Mouse (Mus musculus) erythroblast, embryonic 14.5 days (primary cell): ENCODE measurements around the gene Uaca. TPM values are rescaled to one million over a fixed set of nuclear protein-coding genes. Genes with fewer than 3 reads are reported as not detected.

Experiments
- H3K27me3 ChIP-seq: 2 replicates; pipeline ENCODE4 v1.6.1; 2012; ENCODE audit warnings: inconsistent platforms; ENCODE audit not compliant: control insufficient read depth
- H3K36me3 ChIP-seq: 2 replicates; pipeline ENCODE4 v1.6.1; 2012; ENCODE audit warnings: mild to moderate bottlenecking, inconsistent platforms; ENCODE audit not compliant: control insufficient read depth
- H3K4me1 ChIP-seq: 2 replicates; pipeline ENCODE4 v1.6.1; 2012; ENCODE audit warnings: inconsistent platforms; ENCODE audit not compliant: control insufficient read depth
- H3K4me3 ChIP-seq: replicated peaks from 2 replicates; pipeline ENCODE3; 2012; ENCODE audit warnings: moderate library complexity, mild to moderate bottlenecking, inconsistent platforms
- H3K9me3 ChIP-seq: 2 replicates; pipeline ENCODE4 v1.6.1; 2012; ENCODE audit warnings: low read length, inconsistent platforms, mixed read lengths; ENCODE audit not compliant: control insufficient read depth
- GATA1 ChIP-seq: IDR thresholded peaks from 2 replicates; pipeline ENCODE4 v1.6.1; 2012; ENCODE audit warnings: low read length, inconsistent platforms, mixed read lengths
- TAL1 ChIP-seq: IDR thresholded peaks from 3 replicates; pipeline ENCODE4 v1.6.1; 2012; ENCODE audit warnings: low read length, inconsistent platforms, mixed read lengths
- polyA plus RNA-seq: library from polyadenylated mRNA; stranded (reverse); fragments of >175 nt; gene quantifications from 2 replicates; pipeline ENCODE4 v1.2.3, GENCODE M21; 2012

The Uaca gene
- polyA plus RNA-seq, 1 experiment: not detected

DNA sequence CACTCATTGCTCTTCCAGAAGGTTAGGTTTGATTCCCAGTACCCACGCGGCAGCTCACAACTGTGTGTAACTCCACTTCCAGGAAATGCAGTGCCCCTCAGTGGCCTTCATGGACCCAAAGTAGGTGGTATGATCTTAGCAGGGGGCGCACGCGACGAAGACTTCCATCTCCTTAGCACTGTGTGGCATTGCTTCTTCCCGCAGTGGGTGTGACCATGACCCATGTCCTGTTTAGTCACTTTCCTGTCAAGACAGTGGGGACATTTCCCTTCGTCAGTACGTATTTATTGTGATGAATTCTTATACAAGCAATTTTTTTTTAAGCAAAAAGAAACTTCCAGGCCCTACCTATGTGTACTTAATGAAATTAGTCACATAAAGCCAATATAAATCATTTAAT lies 70.3 kb downstream of the Uaca start:
- no peak for TF ChIP-seq TAL1
- TF ChIP-seq GATA1: no peak
- Histone ChIP-seq H3K9me3 (no peaks in the 10 kb centered on the region), H3K4me3 (no peak overlapping the region), H3K27me3 (no peaks in the 10 kb centered on the region), H3K4me1 (no peaks in the 10 kb centered on the region), H3K36me3 (no peaks in the 10 kb centered on the region; the same call in 1 of the 2 replicates)

DNA sequence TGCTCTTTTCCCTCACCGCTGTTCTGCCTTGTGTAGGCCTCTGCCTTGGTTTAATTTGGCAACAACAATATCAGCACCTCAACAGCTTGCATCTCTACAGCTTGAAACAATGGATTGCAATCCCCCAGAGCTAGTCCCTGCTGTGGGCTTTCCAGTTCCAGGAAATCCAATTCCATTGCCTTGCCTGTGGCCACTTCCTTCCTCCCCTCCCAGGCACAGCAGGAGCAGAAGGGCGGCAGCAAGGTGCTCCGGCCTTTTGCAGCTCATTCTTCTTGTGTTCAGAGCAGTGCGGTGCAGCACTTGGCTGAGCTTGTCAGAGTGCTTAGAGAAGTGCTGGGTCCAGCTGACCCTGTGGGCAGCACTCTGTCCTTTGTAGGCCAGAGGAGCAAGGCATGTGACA lies 71.5 kb downstream of the Uaca start:
- Histone ChIP-seq H3K9me3 (no peaks in the 10 kb centered on the region), H3K4me1 (no peaks in the 10 kb centered on the region), H3K4me3 (no peak overlapping the region), H3K27me3 (no peaks in the 10 kb centered on the region), H3K36me3 (no peaks in the 10 kb centered on the region; the same call in 1 of the 2 replicates)
- no peak for TF ChIP-seq GATA1
- no peak for TF ChIP-seq TAL1

DNA sequence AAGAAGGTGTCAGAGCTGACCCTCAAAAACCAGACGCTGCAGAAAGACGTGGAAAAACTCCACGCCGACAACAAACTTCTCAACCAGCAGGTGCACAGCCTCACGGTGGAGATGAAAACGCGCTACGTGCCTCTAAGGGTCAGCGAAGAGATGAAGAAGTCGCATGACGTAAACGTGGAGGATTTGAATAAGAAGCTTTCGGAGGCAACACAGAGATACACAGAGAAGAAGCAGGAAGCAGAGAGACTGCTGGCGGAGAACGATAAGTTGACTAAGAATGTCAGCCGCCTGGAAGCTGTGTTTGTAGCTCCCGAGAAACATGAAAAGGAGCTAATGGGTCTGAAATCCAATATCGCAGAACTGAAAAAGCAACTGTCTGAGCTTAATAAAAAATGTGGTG lies 76.1 kb downstream of the Uaca start:
- TF ChIP-seq GATA1 (no peak), TAL1 (no peak)
- H3K27me3 ChIP-seq: no peaks in the 10 kb centered on the region
- H3K9me3 ChIP-seq: no peaks in the 10 kb centered on the region
- no peaks in the 10 kb centered on the region for H3K4me1 ChIP-seq
- H3K36me3 ChIP-seq: no peaks in the 10 kb centered on the region
- no peak overlapping the region for H3K4me3 ChIP-seq

DNA sequence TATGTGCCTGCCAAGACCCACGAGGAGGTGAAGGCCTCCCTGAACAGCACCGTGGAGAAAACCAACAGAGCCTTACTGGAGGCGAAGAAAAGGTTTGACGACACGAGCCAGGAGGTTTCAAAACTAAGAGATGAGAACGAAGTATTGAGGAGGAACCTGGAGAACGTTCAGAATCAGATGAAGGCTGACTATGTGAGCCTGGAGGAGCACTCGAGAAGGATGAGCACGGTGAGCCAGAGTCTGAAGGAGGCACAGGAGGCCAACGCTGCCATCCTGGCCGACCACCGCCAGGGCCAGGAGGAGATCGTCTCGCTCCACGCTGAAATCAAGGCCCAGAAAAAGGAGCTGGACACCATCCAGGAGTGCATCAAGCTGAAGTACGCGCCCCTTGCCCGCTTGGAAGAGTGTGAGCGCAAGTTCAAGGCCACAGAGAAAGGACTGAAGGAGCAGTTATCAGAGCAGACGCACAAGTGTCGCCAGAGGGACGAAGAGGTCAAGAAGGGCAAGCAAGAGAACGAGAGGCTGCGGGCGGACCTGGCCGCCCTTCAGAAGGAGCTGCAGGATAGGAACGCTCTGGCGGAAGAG lies 76.7 kb downstream of the Uaca start:
- Histone ChIP-seq H3K27me3 (no peaks in the 10 kb centered on the region), H3K4me1 (no peaks in the 10 kb centered on the region), H3K9me3 (no peaks in the 10 kb centered on the region), H3K36me3 (no peaks in the 10 kb centered on the region), H3K4me3 (no peak overlapping the region)
- TF ChIP-seq GATA1 (no peak), TAL1 (no peak)

DNA sequence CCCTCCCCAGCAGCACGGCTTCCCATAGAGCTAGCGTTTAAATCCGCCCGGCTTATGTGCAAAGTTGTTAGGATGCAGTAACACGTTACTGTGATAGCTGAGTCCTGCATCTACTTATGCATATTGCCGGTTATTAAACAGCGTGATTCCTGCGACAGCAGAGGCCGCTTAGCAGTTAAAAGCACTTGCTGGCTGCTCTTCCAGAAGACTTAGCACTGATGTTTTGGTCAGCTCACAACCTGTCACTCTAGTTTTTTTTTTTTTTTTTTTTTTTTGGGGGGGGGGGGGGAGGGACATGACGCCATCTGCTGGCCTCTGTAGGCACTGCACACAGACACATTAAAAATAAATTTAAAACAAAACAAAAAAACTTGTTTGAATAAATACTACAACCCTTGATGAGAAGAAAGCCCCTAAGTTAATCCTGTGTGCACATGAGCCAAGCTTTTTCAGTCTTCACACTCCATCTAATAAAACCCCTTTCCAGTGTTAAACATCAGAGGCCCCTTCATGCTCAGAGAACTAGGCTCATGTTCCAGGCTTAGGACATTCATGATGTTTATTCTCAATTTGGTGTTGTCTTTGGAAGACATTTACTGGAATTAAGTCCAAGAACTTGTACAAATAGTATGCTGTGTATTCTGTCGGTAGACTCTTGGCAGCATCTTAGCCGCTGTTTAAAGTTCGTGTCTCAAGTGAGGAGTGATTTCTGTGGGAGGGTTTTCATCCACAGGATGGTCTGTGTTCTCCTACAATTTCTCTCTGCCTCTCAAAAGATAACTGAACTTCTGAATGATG lies 79.1 kb downstream of the Uaca start:
- TF ChIP-seq GATA1 (no peak), TAL1 (no peak)
- Histone ChIP-seq H3K9me3 (no peaks in the 10 kb centered on the region; the same call in 1 of the 2 replicates), H3K4me3 (no peak overlapping the region), H3K36me3 (no peaks in the 10 kb centered on the region), H3K4me1 (no peaks in the 10 kb centered on the region), H3K27me3 (no peaks in the 10 kb centered on the region)

DNA sequence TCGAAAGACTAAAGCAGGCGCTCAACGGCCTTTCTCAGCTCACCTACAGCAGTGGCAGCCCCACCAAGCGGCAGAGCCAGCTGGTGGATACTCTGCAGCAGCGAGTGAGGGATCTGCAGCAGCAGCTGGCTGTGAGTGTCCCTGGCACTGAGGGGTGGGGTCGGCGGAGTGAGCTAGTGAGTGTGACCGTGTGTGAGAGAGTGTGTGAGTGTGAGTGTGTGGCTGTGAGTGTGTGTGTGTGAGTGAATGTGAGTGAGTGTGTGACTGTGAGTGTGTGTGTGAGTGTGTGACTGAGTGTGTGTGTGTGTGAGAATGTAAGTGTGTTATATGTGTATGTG lies 79.7 kb downstream of the Uaca start:
- no peaks in the 10 kb centered on the region for H3K4me1 ChIP-seq
- TF ChIP-seq GATA1 (no peak), TAL1 (no peak)
- H3K27me3 ChIP-seq: no peaks in the 10 kb centered on the region
- H3K9me3 ChIP-seq: no peaks in the 10 kb centered on the region; the same call in 1 of the 2 replicates
- no peak overlapping the region for H3K4me3 ChIP-seq
- no peaks in the 10 kb centered on the region for H3K36me3 ChIP-seq

DNA sequence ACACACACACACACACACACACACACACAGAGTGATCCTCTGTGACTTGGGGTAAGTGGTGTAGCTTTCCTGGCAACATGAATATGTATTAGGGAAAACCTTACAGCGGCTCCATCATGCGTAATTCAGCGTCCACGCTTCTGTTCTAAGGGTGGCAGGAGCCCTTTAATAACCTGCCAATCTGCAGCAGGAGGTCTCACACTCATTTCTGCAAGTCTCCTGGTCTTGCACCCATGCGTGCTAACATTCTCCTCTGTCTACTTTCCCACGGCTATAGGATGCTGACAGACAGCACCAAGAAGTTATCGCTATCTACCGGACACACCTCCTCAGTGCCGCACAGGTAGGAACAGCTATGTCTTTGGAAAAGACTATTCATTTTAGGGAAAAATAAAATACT lies 81.7 kb downstream of the Uaca start:
- H3K4me1 ChIP-seq: no peaks in the 10 kb centered on the region
- H3K9me3 ChIP-seq: no peaks in the 10 kb centered on the region; the same call in 1 of the 2 replicates
- no peak overlapping the region for H3K4me3 ChIP-seq
- H3K36me3 ChIP-seq: no peaks in the 10 kb centered on the region
- no peaks in the 10 kb centered on the region for H3K27me3 ChIP-seq
- TF ChIP-seq GATA1: no peak

DNA sequence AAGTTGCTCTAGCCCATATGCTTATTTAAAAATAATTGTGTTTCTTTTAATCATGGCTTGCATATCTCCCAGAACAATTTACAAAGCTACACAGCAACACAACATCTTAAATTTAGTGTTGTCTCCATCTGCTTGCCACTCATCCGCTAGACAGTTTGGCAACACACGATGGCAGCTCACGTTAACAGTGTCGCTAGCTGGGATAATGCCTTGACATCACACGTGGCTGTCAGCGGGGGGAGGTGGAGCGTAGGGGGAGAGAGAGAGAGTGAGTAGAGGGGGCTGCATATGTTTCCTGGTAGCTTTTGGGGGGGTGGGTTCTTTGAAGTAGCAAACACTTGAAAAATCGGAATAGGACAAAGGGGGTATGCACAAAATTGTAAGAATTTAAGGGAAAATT lies 82.2 kb downstream of the Uaca start:
- H3K27me3 ChIP-seq: no peaks in the 10 kb centered on the region
- no peaks in the 10 kb centered on the region for H3K4me1 ChIP-seq
- no peaks in the 10 kb centered on the region; the same call in 1 of the 2 replicates for H3K9me3 ChIP-seq
- TF ChIP-seq TAL1 (no peak), GATA1 (no peak)
- no peak overlapping the region for H3K4me3 ChIP-seq
- H3K36me3 ChIP-seq: no peaks in the 10 kb centered on the region

DNA sequence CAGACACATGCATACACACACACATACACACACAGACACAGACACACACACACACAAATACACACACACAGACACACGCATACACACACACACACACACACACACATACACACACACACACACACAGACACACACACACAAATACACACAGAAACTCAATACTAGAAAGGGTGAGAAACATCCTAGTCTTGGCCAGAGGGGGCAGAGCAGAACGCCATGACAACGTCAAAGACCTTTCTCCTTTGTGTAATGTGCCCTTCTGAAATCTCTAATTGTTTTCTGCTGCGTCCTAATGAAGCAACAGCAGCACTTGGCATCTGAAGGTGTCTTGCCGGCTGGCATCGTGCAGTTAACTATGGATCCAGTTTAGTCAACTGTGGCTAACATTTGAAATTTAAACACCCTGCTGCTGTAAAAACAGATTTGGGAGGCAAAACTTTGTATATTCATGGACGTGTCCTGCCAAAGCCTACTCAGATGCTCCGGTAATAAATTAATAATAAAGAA lies 83.8 kb downstream of the Uaca start:
- no peak overlapping the region for H3K4me3 ChIP-seq
- H3K4me1 ChIP-seq: no peaks in the 10 kb centered on the region
- no peaks in the 10 kb centered on the region for H3K27me3 ChIP-seq
- H3K9me3 ChIP-seq: no peaks in the 10 kb centered on the region; the same call in 1 of the 2 replicates
- no peaks in the 10 kb centered on the region for H3K36me3 ChIP-seq
- TF ChIP-seq TAL1: no peak
- TF ChIP-seq GATA1: no peak
